Mouse (Mus musculus) ES-E14 (cell line): ENCODE results near the gene Fndc3b. TPM values are rescaled to one million over a fixed set of nuclear protein-coding genes. Genes with fewer than 3 reads are reported as not detected.

Experiments
- DNase-seq: peaks from one replicate; pipeline ENCODE4 v3.0.0-alpha.2; 2013; ENCODE audit warnings: low read depth, low spot score
- H3K27ac ChIP-seq: 2 replicates; pipeline ENCODE4 v1.5.1; 2012; ENCODE audit warnings: low read depth, mild to moderate bottlenecking, low read length, moderate library complexity, mixed read lengths; ENCODE audit not compliant: poor library complexity, insufficient read depth, severe bottlenecking
- H3K36me3 ChIP-seq: 2 replicates; pipeline ENCODE4 v1.6.1; 2012; ENCODE audit warnings: mild to moderate bottlenecking, low read length, moderate library complexity, mixed read lengths; ENCODE audit not compliant: control insufficient read depth, poor library complexity, insufficient read depth, severe bottlenecking
- H3K4me1 ChIP-seq, 2 experiments: fragments of 150-350 bp in 1 of 2; sonication (generic) in 1 of 2; 2 replicates each; pipeline ENCODE4 v1.6.1; 2012; ENCODE audit warnings: low read length in 2 of 2, mild to moderate bottlenecking in 1 of 2, mixed read lengths in 1 of 2; ENCODE audit not compliant: control insufficient read depth in 2 of 2, insufficient read depth in 2 of 2, poor library complexity in 1 of 2
- H3K4me3 ChIP-seq, 2 experiments: fragments of 150-350 bp in 1 of 2; sonication (generic) in 1 of 2; 2 replicates each; pipeline ENCODE4 v1.5.1; 2012; ENCODE audit warnings: low read length in 2 of 2, low read depth in 1 of 2, mild to moderate bottlenecking in 1 of 2, mixed read lengths in 1 of 2; ENCODE audit not compliant: insufficient read depth in 1 of 2, poor library complexity in 1 of 2, severe bottlenecking in 1 of 2
- H3K9ac ChIP-seq: 2 replicates; pipeline ENCODE4 v1.6.1; 2012; ENCODE audit warnings: low read depth, mild to moderate bottlenecking, low read length, mixed read lengths; ENCODE audit not compliant: poor library complexity, insufficient read depth, severe bottlenecking
- H3K9me3 ChIP-seq: fragments of 150-350 bp; sonication (generic); 2 replicates; pipeline ENCODE4 v1.6.1; 2012; ENCODE audit warnings: low read depth, mild to moderate bottlenecking, low read length; ENCODE audit not compliant: control insufficient read depth, insufficient read depth
- CHD2 ChIP-seq: IDR thresholded peaks from 2 replicates; pipeline ENCODE4 v1.6.1; 2014; ENCODE audit warnings: mild to moderate bottlenecking, low read depth, low read length, inconsistent platforms
- HCFC1 ChIP-seq: IDR thresholded peaks from 2 replicates; pipeline ENCODE4 v1.6.1; 2012; ENCODE audit warnings: low read length, inconsistent platforms, borderline replicate concordance; ENCODE audit not compliant: insufficient read depth
- MAFK ChIP-seq: IDR thresholded peaks from 2 replicates; pipeline ENCODE4 v1.6.1; 2014; ENCODE audit warnings: mild to moderate bottlenecking, low read depth, low read length, inconsistent platforms; ENCODE audit not compliant: insufficient read depth
- ZC3H11A ChIP-seq: IDR thresholded peaks from 2 replicates; pipeline ENCODE4 v1.6.1; 2012; ENCODE audit warnings: low read depth, mild to moderate bottlenecking, inconsistent platforms, low read length, borderline replicate concordance
- ZNF384 ChIP-seq: IDR thresholded peaks from 2 replicates; pipeline ENCODE4 v1.6.1; 2012; ENCODE audit warnings: low read depth, low read length, inconsistent platforms
- in situ Hi-C, 2 experiments: fragments of 600-800 bp; cut with MboI; formaldehyde crosslinking; loops; one replicate each; pipeline ENCODE4 v1.15.1; 2025; ENCODE audit warnings: low sequenced_read_pairs in 2 of 2, inconsistent platforms in 1 of 2; ENCODE audit not compliant: unreplicated experiment in 2 of 2
- total RNA-seq: library from RNA; depleted of rRNA; stranded (reverse); fragments of 300-350 nt; gene quantifications from 2 replicates; pipeline ENCODE4 v1.2.3, GENCODE M21; 2012

Fndc3b gene
- total RNA-seq, 1 experiment, result 16.6 TPM

GRCm38 (mm10) chr3:27562476-27562875 is 148.6 kb downstream of the Fndc3b start:
- Histone ChIP-seq H3K4me3 (no peak overlapping the region), H3K27ac (no peak overlapping the region), H3K9me3 (no peaks in the 10 kb centered on the region), H3K36me3 (no peaks in the 10 kb centered on the region), H3K9ac (no peak overlapping the region), H3K4me1 (no peaks in the 10 kb centered on the region)
- TF ChIP-seq HCFC1, result no peak
- no peak for TF ChIP-seq CHD2
- no peak for TF ChIP-seq ZNF384
- no peak for TF ChIP-seq MAFK
- TF ChIP-seq ZC3H11A, result no peak
- DNase-seq, result no peak
- in situ Hi-C loops, result no loop called here

GRCm38 (mm10) chr3:27561921-27562320 is 149.2 kb downstream of the Fndc3b start:
- TF ChIP-seq ZC3H11A (no peak), ZNF384 (no peak), HCFC1 (no peak), CHD2 (no peak), MAFK (peak; percentile 73)
- in situ Hi-C loops, result no loop called here
- H3K27ac ChIP-seq, result no peak overlapping the region
- no peaks in the 10 kb centered on the region for H3K9me3 ChIP-seq
- H3K4me3 ChIP-seq, result no peak overlapping the region
- H3K36me3 ChIP-seq, result no peaks in the 10 kb centered on the region
- DNase-seq, result no peak
- no peak overlapping the region for H3K9ac ChIP-seq
- H3K4me1 ChIP-seq, result no peaks in the 10 kb centered on the region

- H3K27ac ChIP-seq, result no peak overlapping the region
- no peaks in the 10 kb centered on the region for H3K9me3 ChIP-seq
- H3K4me3 ChIP-seq, result no peak overlapping the region
- peaks cover 4% of the 10 kb centered on the region; the same call in 1 of the 2 replicates for H3K36me3 ChIP-seq
- no peak overlapping the region for H3K9ac ChIP-seq
- in situ Hi-C loops, result no loop called here
- TF ChIP-seq HCFC1, result no peak
- TF ChIP-seq ZC3H11A, result no peak
- TF ChIP-seq CHD2, result no peak
- no peak for TF ChIP-seq MAFK
- no peak for TF ChIP-seq ZNF384
- no peaks in the 10 kb centered on the region for H3K4me1 ChIP-seq
- DNase-seq, result no peak
Measured at GRCm38 (mm10) chr3:27559316-27559715, 151.8 kb downstream of the Fndc3b start.

- peaks cover 4% of the 10 kb centered on the region; the same call in 1 of the 2 replicates for H3K36me3 ChIP-seq
- no peak overlapping the region for H3K9ac ChIP-seq
- no peaks in the 10 kb centered on the region for H3K9me3 ChIP-seq
- H3K4me3 ChIP-seq, result no peak overlapping the region
- TF ChIP-seq ZC3H11A, result no peak
- no peak for TF ChIP-seq HCFC1
- no peak for TF ChIP-seq ZNF384
- no peak for TF ChIP-seq MAFK
- no peak for TF ChIP-seq CHD2
- in situ Hi-C loops, result no loop called here
- no peak for DNase-seq
- no peaks in the 10 kb centered on the region for H3K4me1 ChIP-seq
- no peak overlapping the region for H3K27ac ChIP-seq
Measured at GRCm38 (mm10) chr3:27557100-27558004, 153.8 kb downstream of the Fndc3b start.
